Mouse (Mus musculus) heart, adult 11 months (tissue): ENCODE measurements at regions not wholly inside any gene's neighbourhood (a gene's known extent, or its start where the extent isn't known, plus 50 kb on each side); places are given as distances from the start of the nearest gene placed in this dataset.
A peak's percentile ranks its signal among the peaks of the same experiment; 100 is the strongest.
"Not testable (repeated sequence)": the region's sequence is repeated elsewhere in the genome, so short reads cannot be mapped to it uniquely, and the experiment has no call there.

ENCODE experiments used
- DNase-seq: peaks from one replicate; pipeline ENCODE4 v3.0.0; 2022

- DNase-seq: not testable (repeated sequence)
Measured at GRCm38 (mm10) chr5:109842186-109842978, 80.8 kb upstream of the Gm15446 start.

GRCm38 (mm10) chr5:109844236-109844635, 79.0 kb upstream of the Gm15446 start:
- not testable (repeated sequence) for DNase-seq

GRCm38 (mm10) chr5:109844753-109845186, 78.4 kb upstream of the Gm15446 start:
- peak; percentile 96 for DNase-seq

GRCm38 (mm10) chr5:109851225-109851624, 72.0 kb upstream of the Gm15446 start:
- not testable (repeated sequence) for DNase-seq

GRCm38 (mm10) chr5:109860402-109860801, 62.8 kb upstream of the Gm15446 start:
- DNase-seq: no peak

GRCm38 (mm10) chr5:109864517-109864916, 58.7 kb upstream of the Gm15446 start:
- DNase-seq: not testable (repeated sequence)

GRCm38 (mm10) chr5:109865628-109866027, 57.6 kb upstream of the Gm15446 start:
- DNase-seq: no peak

- DNase-seq: peak; percentile 99
Measured at GRCm38 (mm10) chr5:109866337-109867126, 56.7 kb upstream of the Gm15446 start.

GRCm38 (mm10) chr5:109867221-109867620, 56.0 kb upstream of the Gm15446 start:
- not testable (repeated sequence) for DNase-seq
